Mouse (Mus musculus) adrenal gland, adult 10 weeks (tissue): Measurements from ENCODE around the gene Zmym6. TPM values are rescaled to one million over a fixed set of nuclear protein-coding genes. Genes with fewer than 3 reads are reported as not detected.

Source experiments
- polyA plus RNA-seq: library from polyadenylated mRNA; stranded (reverse); fragments of 350-450 nt; fragmentation: Illumina TruSeq; extraction: RNeasy Lipid Tissue Mini Kit (QIAGEN cat#74804); gene quantifications from one replicate; pipeline ENCODE4 v1.2.3, GENCODE M21; 2014; ENCODE audit warnings: low read depth, low replicate concordance

Gene Zmym6
- polyA plus RNA-seq, result 34.2 TPM

DNA sequence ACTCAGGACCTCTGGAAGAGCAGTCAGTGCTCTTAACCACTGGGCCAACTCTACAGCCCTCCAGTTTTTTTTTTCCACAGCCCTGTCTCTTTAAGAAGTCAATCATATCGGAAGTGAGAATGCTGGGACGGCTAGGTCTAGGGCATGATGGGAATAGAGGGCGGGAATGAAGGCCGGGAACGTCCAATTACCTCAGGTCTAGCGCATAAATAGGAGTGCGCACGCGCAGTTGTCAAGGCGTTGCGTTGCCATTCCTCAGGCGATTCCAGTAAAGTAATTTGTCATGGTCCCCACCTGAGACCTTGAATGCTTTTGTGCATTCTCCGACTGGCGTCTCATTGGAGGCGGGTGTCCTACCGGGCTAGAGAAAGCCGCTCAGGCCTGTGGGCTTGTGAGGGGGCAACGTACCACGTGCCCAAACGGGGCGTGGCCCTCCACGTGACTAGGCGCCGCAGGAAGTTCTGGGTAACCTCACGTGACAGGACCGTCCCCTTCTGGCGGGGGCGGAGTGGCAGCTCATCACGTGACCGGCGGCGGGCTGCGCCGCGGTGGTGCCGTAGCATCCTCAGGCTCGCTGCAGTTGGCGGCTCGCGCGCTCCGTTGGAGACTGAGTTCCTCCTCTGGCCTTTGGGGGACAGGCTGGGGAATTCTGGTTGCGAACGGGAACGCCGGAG lies at the start of gene Zmym6:
Zmym6 (plus strand) TSS at position 509 of the 674 bp plus-strand sequence.

DNA sequence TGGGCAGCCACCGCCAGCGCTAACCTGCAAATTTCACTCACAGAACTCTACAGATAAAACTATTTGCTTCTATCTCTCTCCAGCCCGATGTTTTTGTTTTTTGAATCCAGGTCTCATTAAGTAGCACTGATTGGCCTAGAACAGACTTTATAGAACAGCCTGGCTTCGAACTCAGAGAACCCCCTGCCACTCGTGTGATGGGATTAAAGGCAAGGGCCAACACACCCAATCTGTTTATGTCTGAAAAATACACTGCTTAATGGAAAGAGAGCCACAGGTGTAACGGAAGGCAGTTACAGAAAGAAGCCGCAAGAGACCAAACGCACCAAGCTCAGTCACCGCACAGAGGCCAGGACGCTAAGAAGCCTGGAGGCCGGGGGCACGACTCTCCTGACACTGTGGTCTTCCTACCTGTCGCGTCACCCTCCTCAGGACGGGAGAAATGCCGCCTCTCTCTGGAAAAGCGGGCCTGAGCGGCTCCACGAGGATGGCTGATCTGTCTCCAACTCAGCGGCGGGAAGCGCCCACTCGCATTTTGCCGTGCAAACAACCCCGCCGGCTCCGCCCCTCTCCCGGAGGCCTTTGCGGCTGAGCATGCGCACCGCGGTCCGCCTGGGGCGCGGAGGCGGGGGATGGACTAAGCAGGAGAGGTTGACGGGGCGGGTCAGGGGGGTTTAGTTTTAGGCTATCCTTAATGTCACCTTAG lies 16.4 kb upstream of the Zmym6 start, which contains the start of gene Zmym1:
Zmym1 (minus strand) TSS at position 568 of the 706 bp plus-strand sequence.

GRCm38 (mm10) chr4:127123391-127123790 lies 46.2 kb downstream of the Zmym6 start, which contains the start of gene Tmem35b:
TSS of gene Tmem35b (plus strand) at chr4:127123691.

GRCm38 (mm10) chr4:127168914-127169345 lies 91.7 kb downstream of the Zmym6 start, which contains the start of gene Dlgap3:
TSS of gene Dlgap3 (plus strand) at chr4:127169204.

Other genes with a start within 250 kb of the Zmym6 start
- gene Zmym4, start 109.2 kb upstream of the Zmym6 start, polyA plus RNA-seq, result 85.3 TPM
- gene Sfpq, start 56.1 kb upstream of the Zmym6 start, polyA plus RNA-seq, result 367 TPM
- gene Zmym1, start 16.2 kb upstream of the Zmym6 start, polyA plus RNA-seq, result 24.4 TPM
- 43.5 TPM for gene Tmem35b, start 46.3 kb downstream of the Zmym6 start, polyA plus RNA-seq
- not detected for gene Dlgap3, start 91.8 kb downstream of the Zmym6 start, polyA plus RNA-seq
- gene Smim12, start 166.4 kb downstream of the Zmym6 start, polyA plus RNA-seq, result 3.7 TPM
- 0.35 TPM for gene Gja4, start 236.7 kb downstream of the Zmym6 start, polyA plus RNA-seq